Mouse (Mus musculus): ENCODE measurements at regions not wholly inside any gene's neighbourhood (a gene's known extent, or its start where the extent isn't known, plus 50 kb on each side); places are given as distances from the start of the nearest gene placed in this dataset.

- H3K4me2 ChIP-seq (replicated peaks; ENCODE audit: low read depth, low read length): no peak overlapping the region
- no peak overlapping the region for H3K4me3 ChIP-seq (ENCODE audit: low read depth, low read length)
- no peaks in the 10 kb centered on the region for H3K4me1 ChIP-seq (ENCODE audit: insufficient read depth, low read depth, low read length)
- no peaks in the 10 kb centered on the region for H3K9me3 ChIP-seq (ENCODE audit: low read length)
- 53% methylated on average over 5 of the region's 7 CpGs for WGBS
- H3K36me3 ChIP-seq (ENCODE audit: insufficient read depth, low read length): no peaks in the 10 kb centered on the region
- ATAC-seq (no peak), DNase-seq (ENCODE audit: low spot score) (no peak)
- H3K27ac ChIP-seq (ENCODE audit: low read length): no peak overlapping the region
- TF ChIP-seq CTCF (IDR thresholded peaks at IDR 0.05) (no peak), EP300 (IDR thresholded peaks at IDR 0.05) (no peak)
- no peak overlapping the region for H3K9ac ChIP-seq (replicated peaks; ENCODE audit: low read depth)
- H3K27me3 ChIP-seq (replicated peaks; ENCODE audit: insufficient read depth, low read length): no peaks in the 10 kb centered on the region
Measured at GRCm38 (mm10) chr12:97397850-97398581, 861.2 kb downstream of the Galc start.

GRCm38 (mm10) chr12:97361804-97362203 is 897.5 kb downstream of the Galc start:
- no peak for TF ChIP-seq EP300 (IDR thresholded peaks at IDR 0.05)
- no peak for TF ChIP-seq CTCF (IDR thresholded peaks at IDR 0.05)
- Histone ChIP-seq H3K9me3 (ENCODE audit: low read length) (no peaks in the 10 kb centered on the region), H3K4me3 (ENCODE audit: low read depth, low read length) (no peak overlapping the region), H3K9ac (replicated peaks; ENCODE audit: low read depth) (no peak overlapping the region), H3K36me3 (ENCODE audit: insufficient read depth, low read length) (no peaks in the 10 kb centered on the region), H3K27ac (ENCODE audit: low read length) (no peak overlapping the region), H3K4me1 (ENCODE audit: insufficient read depth, low read depth, low read length) (no peaks in the 10 kb centered on the region), H3K27me3 (replicated peaks; ENCODE audit: insufficient read depth, low read length) (no peaks in the 10 kb centered on the region), H3K4me2 (replicated peaks; ENCODE audit: low read depth, low read length) (no peak overlapping the region)
- WGBS: 68% methylated on average over 3 of the region's 3 CpGs
- no peak for DNase-seq (ENCODE audit: low spot score)
- no peak for ATAC-seq

GRCm38 (mm10) chr12:97360656-97361055 is 898.6 kb downstream of the Galc start:
- Histone ChIP-seq H3K27ac (ENCODE audit: low read length) (no peak overlapping the region), H3K4me3 (ENCODE audit: low read depth, low read length) (no peak overlapping the region), H3K9me3 (ENCODE audit: low read length) (no peaks in the 10 kb centered on the region), H3K27me3 (replicated peaks; ENCODE audit: insufficient read depth, low read length) (no peaks in the 10 kb centered on the region), H3K4me2 (replicated peaks; ENCODE audit: low read depth, low read length) (no peak overlapping the region), H3K9ac (replicated peaks; ENCODE audit: low read depth) (no peak overlapping the region), H3K36me3 (ENCODE audit: insufficient read depth, low read length) (no peaks in the 10 kb centered on the region), H3K4me1 (ENCODE audit: insufficient read depth, low read depth, low read length) (no peaks in the 10 kb centered on the region)
- ATAC-seq (no peak), DNase-seq (ENCODE audit: low spot score) (no peak)
- WGBS: 19% methylated on average over 2 of the region's 2 CpGs
- no peak for TF ChIP-seq CTCF (IDR thresholded peaks at IDR 0.05)
- TF ChIP-seq EP300 (IDR thresholded peaks at IDR 0.05): no peak

- Histone ChIP-seq H3K9me3 (ENCODE audit: low read length) (no peaks in the 10 kb centered on the region), H3K4me2 (replicated peaks; ENCODE audit: low read depth, low read length) (no peak overlapping the region), H3K36me3 (ENCODE audit: insufficient read depth, low read length) (no peaks in the 10 kb centered on the region), H3K27me3 (replicated peaks; ENCODE audit: insufficient read depth, low read length) (no peaks in the 10 kb centered on the region), H3K27ac (ENCODE audit: low read length) (no peak overlapping the region), H3K4me1 (ENCODE audit: insufficient read depth, low read depth, low read length) (no peaks in the 10 kb centered on the region), H3K9ac (replicated peaks; ENCODE audit: low read depth) (no peak overlapping the region), H3K4me3 (ENCODE audit: low read depth, low read length) (no peak overlapping the region)
- 52% methylated on average over 3 of the region's 3 CpGs for WGBS
- TF ChIP-seq CTCF (IDR thresholded peaks at IDR 0.05) (no peak), EP300 (IDR thresholded peaks at IDR 0.05) (no peak)
- no peak for DNase-seq (ENCODE audit: low spot score)
- no peak for ATAC-seq
Measured at GRCm38 (mm10) chr12:97326582-97326981, 932.7 kb downstream of the Galc start.

GRCm38 (mm10) chr12:97312282-97313040 is 946.8 kb downstream of the Galc start:
- 23% methylated on average over 5 of the region's 5 CpGs for WGBS
- DNase-seq (ENCODE audit: low spot score) (no peak), ATAC-seq (no peak)
- H3K9me3 ChIP-seq (ENCODE audit: low read length): no peaks in the 10 kb centered on the region
- TF ChIP-seq EP300 (IDR thresholded peaks at IDR 0.05) (no peak), CTCF (IDR thresholded peaks at IDR 0.05) (no peak)
- no peak overlapping the region for H3K4me3 ChIP-seq (ENCODE audit: low read depth, low read length)
- H3K27me3 ChIP-seq (replicated peaks; ENCODE audit: insufficient read depth, low read length): no peaks in the 10 kb centered on the region
- no peak overlapping the region for H3K9ac ChIP-seq (replicated peaks; ENCODE audit: low read depth)
- H3K27ac ChIP-seq (ENCODE audit: low read length): no peak overlapping the region
- H3K36me3 ChIP-seq (ENCODE audit: insufficient read depth, low read length): no peaks in the 10 kb centered on the region
- no peak overlapping the region for H3K4me2 ChIP-seq (replicated peaks; ENCODE audit: low read depth, low read length)
- no peaks in the 10 kb centered on the region for H3K4me1 ChIP-seq (ENCODE audit: insufficient read depth, low read depth, low read length)

GRCm38 (mm10) chr12:97278792-97279191 is 980.5 kb downstream of the Galc start:
- Histone ChIP-seq H3K27ac (ENCODE audit: low read length) (no peak overlapping the region), H3K4me1 (ENCODE audit: insufficient read depth, low read depth, low read length) (no peaks in the 10 kb centered on the region), H3K27me3 (replicated peaks; ENCODE audit: insufficient read depth, low read length) (no peaks in the 10 kb centered on the region), H3K4me2 (replicated peaks; ENCODE audit: low read depth, low read length) (no peak overlapping the region), H3K36me3 (ENCODE audit: insufficient read depth, low read length) (no peaks in the 10 kb centered on the region), H3K9ac (replicated peaks; ENCODE audit: low read depth) (no peak overlapping the region), H3K9me3 (ENCODE audit: low read length) (no peaks in the 10 kb centered on the region), H3K4me3 (ENCODE audit: low read depth, low read length) (no peak overlapping the region)
- no peak for DNase-seq (ENCODE audit: low spot score)
- WGBS: 70% methylated on average over 2 of the region's 2 CpGs
- no peak for TF ChIP-seq EP300 (IDR thresholded peaks at IDR 0.05)
- no peak for TF ChIP-seq CTCF (IDR thresholded peaks at IDR 0.05)
- ATAC-seq: no peak
